Mouse (Mus musculus) liver, embryonic 14.5 days (tissue): ENCODE measurements at regions not wholly inside any gene's neighbourhood (a gene's known extent, or its start where the extent isn't known, plus 50 kb on each side); places are given as distances from the start of the nearest gene placed in this dataset.

ENCODE experiments used
- CTCF ChIP-seq: IDR thresholded peaks from 2 replicates; pipeline ENCODE4 v1.5.1; 2016; ENCODE audit warnings: antibody characterized with exemption, low read depth, control low read depth
- EP300 ChIP-seq: IDR thresholded peaks from 2 replicates; pipeline ENCODE4 v1.6.1; 2016; ENCODE audit warnings: antibody characterized with exemption, low read depth

DNA sequence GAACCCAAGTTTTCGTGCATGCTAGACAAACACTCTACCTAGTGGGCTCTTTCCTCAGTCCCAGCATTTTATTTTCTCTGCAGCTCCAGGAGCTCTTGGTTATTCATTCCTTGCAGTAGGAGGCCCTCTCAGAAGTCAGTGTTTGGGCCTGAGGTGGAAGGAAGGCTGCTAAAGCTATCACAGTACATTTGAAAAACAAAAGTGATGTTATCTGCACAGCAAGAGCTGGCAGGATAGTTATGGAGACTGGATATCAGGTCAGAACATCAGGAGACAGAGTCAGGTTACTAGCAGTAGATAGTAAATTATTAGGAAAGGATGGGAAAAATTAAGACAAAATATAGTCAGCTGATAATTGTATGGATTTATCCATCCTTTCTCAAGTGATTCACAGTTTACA, 152.2 kb downstream of the Mtx2 start:
- TF ChIP-seq CTCF, result no peak
- TF ChIP-seq EP300, result no peak
